Mouse (Mus musculus) frontal cortex, postnatal 10 days (tissue): ENCODE results near the gene Taf6.
A peak's percentile ranks its signal among the peaks of the same experiment; 100 is the strongest.
"Not testable (repeated sequence)": the region's sequence is repeated elsewhere in the genome, so short reads cannot be mapped to it uniquely, and the experiment has no call there.

Source experiments
- DNase-seq, 2 experiments: peaks; one replicate each; pipeline ENCODE4 v3.0.0; 2022; ENCODE audit warnings: low spot score in 2 of 2, mixed read lengths in 1 of 2

Taf6 gene

GRCm38 (mm10) chr5:138186950-138187638 is at the start of gene Taf6, which contains the start of gene Cnpy4:
Gene Taf6 (minus strand): TSS chr5:138187451.
Gene Cnpy4 (plus strand): TSS chr5:138187485.
- DNase-seq: peak; percentile 75 to 81

- no peak for DNase-seq
These were observed 47.0 kb upstream of the Taf6 start for GRCm38 (mm10) chr5:138234224-138234623.

GRCm38 (mm10) chr5:138233778-138234177 is 46.5 kb upstream of the Taf6 start:
- no peak for DNase-seq

GRCm38 (mm10) chr5:138229511-138229910 is 42.3 kb upstream of the Taf6 start:
- DNase-seq: no peak

GRCm38 (mm10) chr5:138228026-138228425 is 40.8 kb upstream of the Taf6 start:
- no peak for DNase-seq

GRCm38 (mm10) chr5:138227367-138227766 is 40.1 kb upstream of the Taf6 start:
- no peak for DNase-seq

- no peak for DNase-seq
These were observed 39.2 kb upstream of the Taf6 start for GRCm38 (mm10) chr5:138226491-138226890.

- DNase-seq: no peak
These were observed 38.4 kb upstream of the Taf6 start, which contains the start of gene Nxpe5 for GRCm38 (mm10) chr5:138225700-138226099. Gene Nxpe5 (plus strand): TSS chr5:138225898.

- no peak for DNase-seq
These were observed 36.0 kb upstream of the Taf6 start for GRCm38 (mm10) chr5:138223287-138223686.

- DNase-seq: peak; percentile 36 to 76
These were observed 34.9 kb upstream of the Taf6 start for GRCm38 (mm10) chr5:138222111-138222510.

GRCm38 (mm10) chr5:138219864-138220263 is 32.6 kb upstream of the Taf6 start:
- DNase-seq: no peak

GRCm38 (mm10) chr5:138216632-138217031 is 29.4 kb upstream of the Taf6 start:
- not testable (repeated sequence) for DNase-seq

GRCm38 (mm10) chr5:138207873-138208272 is 20.6 kb upstream of the Taf6 start:
- no peak for DNase-seq

- no peak for DNase-seq
These were observed 20.0 kb upstream of the Taf6 start for GRCm38 (mm10) chr5:138207253-138207652.

GRCm38 (mm10) chr5:138202086-138202485 is 14.8 kb upstream of the Taf6 start:
- no peak for DNase-seq

GRCm38 (mm10) chr5:138199576-138199975 is 12.3 kb upstream of the Taf6 start:
- no peak for DNase-seq

- DNase-seq: no peak
These were observed 8.2 kb upstream of the Taf6 start for GRCm38 (mm10) chr5:138195463-138195862.

- DNase-seq: no peak
These were observed 7.6 kb upstream of the Taf6 start for GRCm38 (mm10) chr5:138194755-138195345.

- DNase-seq: peak; percentile 61 to 73
These were observed 6.8 kb upstream of the Taf6 start, which contains the start of gene Mblac1 for GRCm38 (mm10) chr5:138193771-138194727. Gene Mblac1 (plus strand): TSS chr5:138194314.

- DNase-seq: peak; percentile 61 to 70
These were observed 533 bp upstream of the Taf6 start for GRCm38 (mm10) chr5:138187661-138188306.

GRCm38 (mm10) chr5:138173217-138173616 is 14.0 kb downstream of the Taf6 start:
- no peak for DNase-seq
